Mouse (Mus musculus): Measurements from ENCODE around the gene Cnot11.

GRCm38 (mm10) chr1:39581215-39581614 lies 46.4 kb downstream of the Cnot11 start:
- TF ChIP-seq POLR2A (IDR thresholded peaks at IDR 0.05; ENCODE audit: borderline replicate concordance, low read depth, low read length): no peak
- TF ChIP-seq CTCF (IDR thresholded peaks at IDR 0.05; ENCODE audit: low read depth, low read length): no peak
